Mouse (Mus musculus) c-Kit-negative CD71-positive TER-119-positive erythroid progenitor cells, embryonic 14.5 days (primary cell): Measurements from ENCODE around the gene Abhd2.

Source experiments
- DNase-seq: peaks from one replicate; pipeline ENCODE4 v3.0.0-alpha.2; 2013; ENCODE audit warnings: low read depth, low spot score

The Abhd2 gene

GRCm38 (mm10) chr7:79318110-79318801 lies 45.3 kb downstream of the Abhd2 start:
- no peak for DNase-seq

- DNase-seq: no peak
These were observed 50.9 kb downstream of the Abhd2 start for GRCm38 (mm10) chr7:79323855-79324254.

DNA sequence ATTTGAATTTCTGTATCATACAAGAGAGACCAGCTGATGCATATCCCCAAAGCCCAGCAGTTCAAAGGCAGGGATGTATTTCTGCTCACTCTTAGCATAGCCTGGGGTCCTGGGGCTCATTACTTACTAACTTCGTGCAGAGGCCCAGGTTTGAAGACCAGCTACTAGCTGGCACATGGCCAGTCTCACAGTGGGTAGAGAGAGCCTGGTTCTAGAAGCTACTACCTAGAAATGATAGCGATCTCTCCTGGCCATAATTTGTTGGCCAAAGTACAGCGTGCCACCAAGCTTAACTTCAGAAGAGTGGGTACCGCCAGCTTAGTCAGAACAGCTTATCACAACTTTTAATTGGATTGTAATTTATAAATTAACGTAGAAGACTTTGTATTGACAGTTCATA lies 55.8 kb downstream of the Abhd2 start:
- no peak for DNase-seq

DNA sequence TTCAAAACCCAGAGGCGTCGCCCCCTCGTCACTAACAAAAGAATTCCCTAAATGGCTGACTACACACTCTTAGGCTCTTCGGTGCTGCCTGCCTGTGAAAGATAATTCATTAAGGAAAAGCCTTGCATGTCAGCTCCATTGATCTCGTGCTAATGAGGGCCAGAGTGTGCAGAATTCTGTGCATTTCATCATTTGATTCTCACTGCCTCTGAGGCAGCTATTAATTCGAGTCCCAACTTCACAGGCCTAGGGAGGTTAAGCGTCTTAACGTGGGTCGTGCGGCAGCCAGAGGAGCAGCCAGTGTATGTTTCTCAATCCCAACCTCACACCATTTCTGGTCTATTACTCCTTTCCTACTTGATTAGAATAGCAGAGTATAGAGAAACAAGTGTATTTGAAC lies 58.2 kb downstream of the Abhd2 start:
- DNase-seq: no peak

- no peak for DNase-seq
These were observed 60.4 kb downstream of the Abhd2 start for GRCm38 (mm10) chr7:79333419-79333818.

GRCm38 (mm10) chr7:79336362-79336910 lies 63.4 kb downstream of the Abhd2 start:
- DNase-seq: no peak

- peak; percentile 44 for DNase-seq
These were observed 72.9 kb downstream of the Abhd2 start for GRCm38 (mm10) chr7:79345902-79346301.

GRCm38 (mm10) chr7:79346555-79347075 lies 73.6 kb downstream of the Abhd2 start:
- no peak for DNase-seq

- DNase-seq: no peak
These were observed 74.3 kb downstream of the Abhd2 start for GRCm38 (mm10) chr7:79347108-79347813.

- no peak for DNase-seq
These were observed 75.8 kb downstream of the Abhd2 start for GRCm38 (mm10) chr7:79348816-79349215.

- peak; percentile 62 for DNase-seq
These were observed 76.9 kb downstream of the Abhd2 start for GRCm38 (mm10) chr7:79349738-79350386.

GRCm38 (mm10) chr7:79358350-79359182 lies 85.6 kb downstream of the Abhd2 start:
- no peak for DNase-seq

DNA sequence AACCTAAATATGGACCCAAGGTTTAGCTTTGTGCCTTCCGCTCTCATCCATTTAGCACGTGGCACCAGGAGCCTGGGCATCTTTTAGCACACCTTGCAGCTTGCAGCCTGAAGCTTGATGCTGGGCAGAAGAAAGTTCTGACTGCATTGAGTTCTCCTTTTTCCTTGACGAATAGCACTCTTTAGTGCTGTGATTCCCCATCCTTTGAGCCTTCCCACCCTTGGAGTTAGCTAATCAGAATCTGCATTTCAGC lies 86.1 kb downstream of the Abhd2 start:
- DNase-seq: no peak

DNA sequence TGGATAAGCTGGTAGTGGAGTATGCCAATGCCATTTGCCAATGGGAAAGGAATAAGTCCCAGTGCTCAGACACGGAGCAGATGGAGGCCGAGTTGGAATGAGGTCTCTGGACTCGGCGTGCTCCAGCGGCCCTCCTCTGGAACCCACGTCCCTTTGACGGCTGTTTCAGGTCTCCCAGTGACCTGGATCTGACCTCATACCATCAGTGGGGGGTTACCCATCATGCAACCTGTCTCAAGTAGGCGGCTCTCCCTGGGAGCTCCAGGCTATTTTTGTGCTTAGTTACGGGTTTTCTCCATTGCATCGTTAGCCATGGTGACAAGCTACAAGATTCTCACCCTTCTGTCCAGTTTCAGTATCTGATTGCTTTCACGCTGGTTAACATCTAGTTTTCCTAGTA lies 87.1 kb downstream of the Abhd2 start:
- DNase-seq: no peak

GRCm38 (mm10) chr7:79362208-79362607 lies 89.2 kb downstream of the Abhd2 start:
- DNase-seq: no peak

- DNase-seq: no peak
These were observed 89.8 kb downstream of the Abhd2 start for GRCm38 (mm10) chr7:79362830-79363229.

- no peak for DNase-seq
These were observed 90.5 kb downstream of the Abhd2 start for GRCm38 (mm10) chr7:79363370-79364043.

- no peak for DNase-seq
These were observed 95.7 kb downstream of the Abhd2 start for GRCm38 (mm10) chr7:79368664-79369063.

DNA sequence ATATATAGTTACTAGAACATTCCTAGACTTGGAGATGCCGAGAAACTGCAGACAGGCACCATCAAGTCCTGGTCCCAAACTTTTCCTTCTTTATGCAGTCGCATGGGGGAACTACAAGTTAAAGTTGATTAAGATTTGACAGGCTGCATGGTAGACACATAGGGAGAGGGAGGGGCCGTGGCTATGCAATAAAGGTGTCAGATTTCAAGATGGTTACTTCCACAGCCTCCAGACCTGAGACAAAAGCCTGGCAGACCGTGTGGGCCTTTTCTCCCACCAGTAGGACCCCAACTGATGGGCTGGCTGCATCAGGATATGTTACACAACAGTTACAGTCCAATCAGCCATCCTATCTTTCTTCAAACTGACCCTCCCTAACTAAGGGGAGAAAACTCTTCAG lies 96.4 kb downstream of the Abhd2 start:
- DNase-seq: no peak

DNA sequence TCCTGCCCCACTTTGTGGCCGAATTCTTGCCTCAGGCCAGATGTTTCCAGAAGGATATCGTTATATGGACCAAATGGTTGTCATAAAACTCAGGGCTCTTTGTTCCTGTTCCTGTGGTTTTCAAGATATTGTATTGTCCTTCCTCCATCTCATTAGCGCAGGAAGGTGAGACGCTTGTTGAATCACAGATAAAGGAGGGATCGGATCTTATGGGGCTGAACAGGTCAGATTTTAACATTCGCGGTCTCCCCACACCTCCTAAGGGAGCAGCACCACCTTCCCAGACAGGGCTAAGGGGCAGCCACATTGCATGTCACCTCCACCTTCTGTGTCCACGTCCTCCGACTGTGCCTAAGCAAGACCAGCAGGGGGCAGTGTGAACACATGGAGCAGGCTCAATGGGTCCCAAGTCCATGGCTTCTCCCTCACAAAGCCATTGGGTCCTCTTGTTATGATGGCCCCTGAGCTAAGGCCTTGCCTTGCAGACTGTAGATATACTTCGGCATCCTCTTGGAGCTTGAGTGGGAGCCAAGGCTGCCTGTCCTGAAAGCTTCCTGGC lies 98.4 kb downstream of the Abhd2 start:
- peak; percentile 49 for DNase-seq

DNA sequence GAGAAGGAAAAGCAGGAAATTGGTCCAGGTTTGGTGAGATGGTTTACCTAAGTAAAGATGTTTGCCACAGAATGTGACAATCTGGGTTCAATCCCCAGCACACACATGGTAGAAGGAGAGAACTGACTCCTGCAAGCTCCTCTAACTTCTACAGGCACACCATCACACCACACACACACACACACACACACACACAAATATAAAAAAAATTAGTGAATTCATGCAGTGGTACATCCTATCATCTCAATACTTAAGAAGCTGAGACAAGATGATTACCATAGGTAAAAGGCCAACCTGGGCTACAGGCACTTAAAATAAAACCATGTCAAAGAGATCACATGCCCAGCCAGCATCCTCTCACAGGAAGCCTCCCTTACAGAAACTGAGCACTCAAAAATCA lies 101.0 kb downstream of the Abhd2 start:
- DNase-seq: no peak
